Mouse (Mus musculus): ENCODE results near the gene Col9a1. TPM values are rescaled to one million over a fixed set of nuclear protein-coding genes. Genes with fewer than 3 reads are reported as not detected.

Gene Col9a1
- total RNA-seq, 2 experiments from 2014 or later: not detected

- ATAC-seq (replicated peaks; ENCODE audit: poor library complexity, severe bottlenecking): no peak
These were observed 89.6 kb downstream of the Col9a1 start for GRCm38 (mm10) chr1:24267022-24267421.

- no peak for ATAC-seq (replicated peaks; ENCODE audit: poor library complexity, severe bottlenecking)
These were observed 109.0 kb downstream of the Col9a1 start for GRCm38 (mm10) chr1:24286360-24286759.

- ATAC-seq (replicated peaks; ENCODE audit: poor library complexity, severe bottlenecking): no peak
These were observed 115.1 kb downstream of the Col9a1 start for GRCm38 (mm10) chr1:24292515-24292914.

- ATAC-seq (replicated peaks; ENCODE audit: poor library complexity, severe bottlenecking): no peak
These were observed 117.9 kb downstream of the Col9a1 start for GRCm38 (mm10) chr1:24294979-24295942.

- ATAC-seq (replicated peaks; ENCODE audit: poor library complexity, severe bottlenecking): no peak
These were observed 123.3 kb downstream of the Col9a1 start for GRCm38 (mm10) chr1:24300700-24301099.

Other genes with a start within 250 kb of the Col9a1 start
- gene Sdhaf4, start 172.0 kb upstream of the Col9a1 start, total RNA-seq (2014; fragmentation: Nextera tagmentation): 13.1 and 43.0 TPM in 2 replicates
- gene Sdhaf4, start 172.0 kb upstream of the Col9a1 start, total RNA-seq (2017): 7.7 and 22.7 TPM in 2 replicates
- gene Fam135a, start 77.3 kb upstream of the Col9a1 start, total RNA-seq (2014; fragmentation: Nextera tagmentation): 2.1 and 6.0 TPM in 2 replicates
- 1.8 TPM in 2 replicates for gene Fam135a, start 77.3 kb upstream of the Col9a1 start, total RNA-seq (2017)

Data from granulocyte monocyte progenitor cell, adult 5-6 weeks (primary cell).